Mouse (Mus musculus) limb, embryonic 14.5 days (tissue): ENCODE data around the gene Brk1. TPM values are rescaled to one million over a fixed set of nuclear protein-coding genes. Genes with fewer than 3 reads are reported as not detected.

Experiments
- ATAC-seq: fragments of 200-750 bp; cut with Nextera tagmentation; 2 replicates; pipeline ENCODE4 v1.8.0; 2017; ENCODE audit warnings: low read depth, moderate number of reproducible peaks, moderate TSS enrichment; ENCODE audit not compliant: low FRiP score
- DNase-seq: peaks from one replicate; pipeline ENCODE4 v3.0.0-alpha.2; 2015; ENCODE audit warnings: low spot score
- H3K27ac ChIP-seq: fragments of 300-500 bp; sonication (generic); replicated peaks from 2 replicates; pipeline ENCODE4 v1.5.1; 2014; ENCODE audit warnings: low read depth, mild to moderate bottlenecking, low read length, moderate library complexity, mixed read lengths
- H3K27me3 ChIP-seq: fragments of 300-500 bp; sonication (generic); 2 replicates; pipeline ENCODE4 v1.6.1; 2014; ENCODE audit warnings: low read length, mixed read lengths; ENCODE audit not compliant: control insufficient read depth, insufficient read depth
- H3K36me3 ChIP-seq: fragments of 300-500 bp; sonication (generic); 2 replicates; pipeline ENCODE4 v1.6.1; 2014; ENCODE audit warnings: mild to moderate bottlenecking, low read length, moderate library complexity, mixed read lengths; ENCODE audit not compliant: control insufficient read depth, insufficient read depth
- H3K4me1 ChIP-seq: fragments of 300-500 bp; sonication (generic); 2 replicates; pipeline ENCODE4 v1.6.1; 2014; ENCODE audit warnings: antibody characterized with exemption, low read length, mixed read lengths; ENCODE audit not compliant: control insufficient read depth, insufficient read depth
- H3K4me2 ChIP-seq: fragments of 300-500 bp; sonication (generic); replicated peaks from 2 replicates; pipeline ENCODE4 v1.6.1; 2014; ENCODE audit warnings: low read depth, mild to moderate bottlenecking, low read length, moderate library complexity; ENCODE audit not compliant: severe bottlenecking
- H3K4me3 ChIP-seq: fragments of 300-500 bp; sonication (generic); replicated peaks from 2 replicates; pipeline ENCODE4 v1.5.1; 2014; ENCODE audit warnings: low read length
- H3K9ac ChIP-seq: fragments of 300-500 bp; sonication (generic); 2 replicates; pipeline ENCODE4 v1.6.1; 2014; ENCODE audit warnings: mild to moderate bottlenecking, low read depth, low read length, moderate library complexity; ENCODE audit not compliant: severe bottlenecking
- H3K9me3 ChIP-seq: fragments of 300-500 bp; sonication (generic); 2 replicates; pipeline ENCODE4 v1.6.1; 2016; ENCODE audit warnings: low read length; ENCODE audit not compliant: control insufficient read depth
- POLR2A ChIP-seq: fragments of 200-500 bp; IDR thresholded peaks from 2 replicates; pipeline ENCODE4 v1.8.0; 2012; ENCODE audit warnings: inconsistent platforms, mild to moderate bottlenecking, moderate library complexity, borderline replicate concordance; ENCODE audit not compliant: insufficient read depth, insufficient read length; ENCODE audit errors: extremely low read depth
- WGBS: fragments of 180-500 bp; shearing (Covaris S2); extraction: QIAGEN DNeasy Blood & Tissue Kit; methylation state at CpG from one replicate; pipeline ENCODE4 v1.1.7; 2014; 5-methylcytosine and 5-hydroxymethylcytosine counted together
- polyA plus RNA-seq, 2 experiments: library from polyadenylated mRNA; depleted of rRNA in 1 of 2; stranded (reverse) in 1 of 2; unstranded in 1 of 2; fragments of >200 nt; fragmentation: Nextera tagmentation in 1 of 2; extraction: Ambion mirVana in 1 of 2; gene quantifications; 2 replicates each; pipeline versions ENCODE4 v1.2.1 to v1.2.3; 2012 to 2014

Brk1 gene
- polyA plus RNA-seq, 2 experiments: 211 to 251 TPM

DNA sequence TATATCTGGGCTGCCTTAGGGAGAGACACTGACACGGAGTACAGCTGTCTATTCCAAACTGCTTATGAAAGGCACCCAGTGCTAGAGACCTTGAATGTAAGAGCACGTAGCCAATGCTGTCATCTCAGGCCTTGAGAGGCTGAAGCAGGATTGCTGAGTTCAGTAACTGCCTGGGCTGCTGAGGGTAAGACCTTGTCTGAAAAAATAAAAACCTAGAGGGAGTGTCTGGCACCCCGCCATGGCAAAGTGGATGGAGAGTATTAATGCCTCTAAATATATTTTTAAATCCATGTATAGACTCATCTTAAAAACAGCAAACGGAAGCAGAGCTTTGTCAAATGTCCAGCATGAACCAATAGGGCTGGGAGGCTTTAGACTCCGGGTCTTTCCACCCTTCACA is 4.7 kb upstream of the Brk1 start:
- ATAC-seq (no peak), DNase-seq (no peak)
- H3K9me3 ChIP-seq: no peaks in the 10 kb centered on the region
- no peaks in the 10 kb centered on the region for H3K4me1 ChIP-seq
- no peaks in the 10 kb centered on the region for H3K36me3 ChIP-seq
- no peak overlapping the region for H3K27ac ChIP-seq
- WGBS: 74% methylated on average over 5 of the region's 5 CpGs
- TF ChIP-seq POLR2A: no peak
- H3K27me3 ChIP-seq: no peaks in the 10 kb centered on the region
- H3K9ac ChIP-seq: no peak overlapping the region
- no peak overlapping the region for H3K4me3 ChIP-seq
- no peak overlapping the region for H3K4me2 ChIP-seq

DNA sequence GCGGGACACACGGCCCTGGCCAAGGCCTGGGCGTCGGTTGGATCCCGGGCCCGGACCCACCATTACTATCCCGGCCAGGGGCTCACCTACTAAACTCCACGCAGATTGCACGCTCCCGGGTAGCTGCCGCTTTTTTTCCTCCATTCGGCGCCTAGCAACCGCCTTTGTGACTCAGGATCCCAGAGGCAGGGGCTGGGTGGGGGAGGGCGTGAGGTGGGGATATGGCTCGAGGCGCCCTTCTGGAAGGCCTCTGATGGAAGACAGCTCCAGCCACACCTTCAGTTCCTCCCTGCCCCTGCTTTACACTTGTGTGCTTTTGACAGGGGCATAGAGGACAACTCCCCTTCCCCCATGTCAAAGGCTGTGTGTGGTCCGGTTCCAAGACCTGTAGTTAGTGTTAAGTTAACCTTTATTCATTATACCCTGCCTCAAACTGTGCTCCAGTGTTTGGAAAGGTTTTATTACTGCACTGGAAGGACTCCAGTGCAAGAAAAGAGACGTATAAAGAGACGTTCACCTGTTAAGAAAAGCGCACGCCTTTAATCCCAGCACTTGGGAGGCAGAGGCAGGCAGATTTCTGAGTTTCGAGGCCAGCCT is 3.9 kb upstream of the Brk1 start, which contains the start of gene Fancd2os:
Gene Fancd2os (minus strand): TSS at position 173 of the 597 bp plus-strand sequence.
- ATAC-seq (no peak), DNase-seq (no peak)
- no peak within 1 kb of the TSS for H3K4me3 ChIP-seq
- H3K27me3 ChIP-seq: no peaks in the 10 kb centered on the region
- no peak for TF ChIP-seq POLR2A
- no peak within 1 kb of the TSS for H3K9ac ChIP-seq
- H3K27ac ChIP-seq: no peak within 1 kb of the TSS
- no peak within 1 kb of the TSS for H3K4me2 ChIP-seq
- peaks cover 3% of the 10 kb centered on the region for H3K4me1 ChIP-seq
- no peaks in the 10 kb centered on the region for H3K36me3 ChIP-seq
- 38% methylated on average over 23 of the region's 23 CpGs for WGBS
- H3K9me3 ChIP-seq: no peaks in the 10 kb centered on the region

DNA sequence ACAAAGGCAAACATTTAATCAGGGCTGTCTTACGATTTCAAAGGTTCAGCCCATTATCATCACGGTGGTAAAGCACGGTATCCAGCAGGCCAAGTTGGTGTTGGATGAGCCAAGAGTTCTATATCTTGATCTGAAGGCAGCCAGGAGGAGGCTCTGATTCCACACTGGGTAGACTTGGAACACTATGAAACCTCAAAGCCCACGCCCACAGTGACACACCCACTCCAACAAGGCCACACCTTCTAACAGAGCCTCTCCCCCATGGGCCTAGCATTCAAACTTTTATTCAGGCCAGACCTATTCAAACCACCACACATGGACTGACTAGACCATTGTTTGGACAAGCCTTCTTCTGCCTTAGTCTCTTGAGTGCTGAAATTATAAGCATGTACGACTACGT is 1.8 kb upstream of the Brk1 start:
- Histone ChIP-seq H3K9me3 (no peaks in the 10 kb centered on the region), H3K36me3 (0 out of 2 replicates have a peak, but pooled peaks cover 5% of the 10 kb centered on the region), H3K4me1 (peaks cover 14% of the 10 kb centered on the region), H3K9ac (no peak overlapping the region), H3K4me2 (no peak overlapping the region), H3K4me3 (no peak overlapping the region), H3K27ac (no peak overlapping the region), H3K27me3 (no peaks in the 10 kb centered on the region)
- ATAC-seq: no peak
- no peak for DNase-seq
- no peak for TF ChIP-seq POLR2A
- 85% methylated on average over 6 of the region's 6 CpGs for WGBS

DNA sequence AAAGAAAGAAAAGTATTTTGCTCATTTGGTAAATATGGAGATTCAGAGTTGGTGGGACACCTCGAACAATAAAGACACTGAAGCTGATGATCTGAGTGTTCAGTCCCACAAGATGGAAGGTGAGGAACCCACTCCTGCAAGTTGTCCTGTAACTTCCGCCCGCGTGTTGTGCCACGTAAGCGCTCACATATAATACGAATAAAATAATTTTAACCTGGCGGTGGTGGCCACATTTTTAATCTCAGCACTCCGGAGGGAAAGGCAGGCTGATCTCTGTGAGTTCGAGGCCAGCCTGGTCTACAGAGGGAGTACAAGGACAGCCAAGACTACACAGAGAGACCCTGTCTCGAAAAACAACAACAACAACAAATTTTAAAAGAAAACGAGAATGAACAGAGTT is 579 bp upstream of the Brk1 start:
- Histone ChIP-seq H3K4me3 (peak overlapping the region; percentile 92), H3K27ac (no peak overlapping the region), H3K27me3 (no peaks in the 10 kb centered on the region), H3K9ac (peak overlapping the region; percentile 90), H3K36me3 (0 out of 2 replicates have a peak, but pooled peaks cover 8% of the 10 kb centered on the region), H3K9me3 (no peaks in the 10 kb centered on the region), H3K4me2 (peak overlapping the region; percentile 72), H3K4me1 (peaks cover 14% of the 10 kb centered on the region)
- no peak for DNase-seq
- TF ChIP-seq POLR2A: no peak
- ATAC-seq: no peak
- 54% methylated on average over 12 of the region's 12 CpGs for WGBS

DNA sequence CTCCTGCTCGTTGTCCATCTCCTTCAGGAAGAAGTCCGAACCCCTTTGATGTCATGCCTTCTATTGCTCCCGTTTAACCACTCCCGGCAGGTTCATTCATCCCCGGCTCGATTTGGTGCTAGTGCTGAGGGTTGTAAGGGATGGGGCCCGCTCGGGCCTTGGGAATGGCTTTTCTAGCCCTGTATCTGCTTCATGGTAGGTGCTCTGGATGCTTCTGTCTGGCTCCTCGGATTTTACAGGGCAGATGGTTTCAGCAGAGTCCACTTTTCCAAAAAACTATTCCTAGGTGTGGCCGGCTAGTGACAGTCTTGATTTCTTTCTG is 613 bp downstream of the Brk1 start:
- WGBS: 3% methylated on average over 10 of the region's 10 CpGs

DNA sequence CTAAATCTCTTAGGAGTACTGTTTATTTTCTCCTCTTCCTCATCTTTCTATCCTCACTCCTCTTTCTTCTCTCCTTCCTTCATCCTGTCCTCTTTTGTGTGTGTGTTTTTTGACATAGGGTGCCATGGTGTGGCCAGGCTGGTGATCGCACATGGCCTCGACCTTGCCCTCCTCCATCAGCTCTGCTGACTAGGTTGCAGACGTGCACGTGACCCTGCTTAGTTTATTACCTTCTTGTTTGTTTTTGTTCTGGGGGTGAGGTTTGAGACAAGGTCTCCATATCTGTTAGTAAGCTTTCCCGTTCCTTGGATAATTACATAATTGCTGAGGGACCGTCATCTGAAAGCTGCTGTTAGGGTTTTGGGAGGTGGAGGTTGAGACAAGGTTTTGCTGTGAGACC is 4.3 kb downstream of the Brk1 start:
- ATAC-seq: no peak
- no peak overlapping the region for H3K9ac ChIP-seq
- peaks cover 22% of the 10 kb centered on the region for H3K36me3 ChIP-seq
- no peak overlapping the region for H3K27ac ChIP-seq
- H3K4me1 ChIP-seq: peaks cover 14% of the 10 kb centered on the region
- no peak overlapping the region for H3K4me2 ChIP-seq
- TF ChIP-seq POLR2A: no peak
- H3K4me3 ChIP-seq: no peak overlapping the region
- H3K27me3 ChIP-seq: no peaks in the 10 kb centered on the region
- H3K9me3 ChIP-seq: no peaks in the 10 kb centered on the region
- WGBS: 74% methylated on average over 6 of the region's 6 CpGs
- DNase-seq: no peak

More for the DNA sequence above, 613 bp downstream of the Brk1 start:
- DNase-seq (no peak), ATAC-seq (no peak)
- Histone ChIP-seq H3K4me1 (peaks cover 14% of the 10 kb centered on the region), H3K4me3 (peak overlapping the region; percentile 92), H3K9ac (peak overlapping the region; percentile 90), H3K36me3 (peaks cover 12% of the 10 kb centered on the region), H3K9me3 (no peaks in the 10 kb centered on the region), H3K27me3 (no peaks in the 10 kb centered on the region), H3K27ac (peak overlapping the region; percentile 74; the same call in 1 of the 2 replicates), H3K4me2 (peak overlapping the region; percentile 72)
- no peak for TF ChIP-seq POLR2A
